Mouse (Mus musculus) liver, adult 2 months (tissue): ENCODE measurements at regions not wholly inside any gene's neighbourhood (a gene's known extent, or its start where the extent isn't known, plus 50 kb on each side); places are given as distances from the start of the nearest gene placed in this dataset.
A peak's percentile ranks its signal among the peaks of the same experiment; 100 is the strongest.
"Not testable (repeated sequence)": the region's sequence is repeated elsewhere in the genome, so short reads cannot be mapped to it uniquely, and the experiment has no call there.

Experiments used
- DNase-seq: peaks from one replicate; pipeline ENCODE4 v3.0.0-alpha.2; 2011; ENCODE audit warnings: low read depth, low spot score; ENCODE audit errors: extremely low read depth
- H3K27ac ChIP-seq: fragments of 200-500 bp; replicated peaks from 2 replicates; pipeline ENCODE4 v1.5.1; 2012; ENCODE audit warnings: low read depth, mild to moderate bottlenecking, control low read depth, inconsistent platforms, low read length; ENCODE audit not compliant: insufficient read depth
- H3K27me3 ChIP-seq: fragments of 200-500 bp; 2 replicates; pipeline ENCODE4 v1.6.1; 2012; ENCODE audit warnings: mild to moderate bottlenecking, moderate library complexity, low read length, inconsistent platforms; ENCODE audit not compliant: control insufficient read depth, insufficient read depth
- H3K36me3 ChIP-seq: fragments of 200-500 bp; 2 replicates; pipeline ENCODE4 v1.6.1; 2012; ENCODE audit warnings: low read length, inconsistent platforms; ENCODE audit not compliant: control insufficient read depth, insufficient read depth
- H3K4me1 ChIP-seq: fragments of 200-500 bp; 2 replicates; pipeline ENCODE4 v1.6.1; 2011; ENCODE audit warnings: low read length; ENCODE audit not compliant: control insufficient read depth, insufficient read depth
- H3K4me3 ChIP-seq: fragments of 200-500 bp; 2 replicates; pipeline ENCODE4 v1.5.1; 2011; ENCODE audit warnings: low read depth, mild to moderate bottlenecking, control low read depth, low read length, moderate library complexity; ENCODE audit not compliant: insufficient read depth
- H3K79me2 ChIP-seq: fragments of 200-500 bp; 2 replicates; pipeline ENCODE4 v1.6.1; 2012; ENCODE audit warnings: inconsistent platforms, mild to moderate bottlenecking, low read length, moderate library complexity; ENCODE audit not compliant: control insufficient read depth, insufficient read depth
- H3K9ac ChIP-seq: fragments of 200-500 bp; 2 replicates; pipeline ENCODE4 v1.6.1; 2012; ENCODE audit warnings: low read depth, mild to moderate bottlenecking, control low read depth, inconsistent platforms, low read length
- CTCF ChIP-seq: fragments of 200-500 bp; IDR thresholded peaks from 2 replicates; pipeline ENCODE4 v1.5.1; 2011; ENCODE audit warnings: low read depth, low read length, control low read depth
- POLR2A ChIP-seq: fragments of 200-500 bp; IDR thresholded peaks from 2 replicates; pipeline ENCODE4 v1.6.1; 2011; ENCODE audit warnings: low read length, control low read depth; ENCODE audit not compliant: insufficient read depth; ENCODE audit errors: extremely low read depth
- WGBS: fragments of 180-500 bp; shearing (Covaris S2); methylation state at CpG from one replicate; pipeline ENCODE4 v1.1.7; 2018; 5-methylcytosine and 5-hydroxymethylcytosine counted together

DNA sequence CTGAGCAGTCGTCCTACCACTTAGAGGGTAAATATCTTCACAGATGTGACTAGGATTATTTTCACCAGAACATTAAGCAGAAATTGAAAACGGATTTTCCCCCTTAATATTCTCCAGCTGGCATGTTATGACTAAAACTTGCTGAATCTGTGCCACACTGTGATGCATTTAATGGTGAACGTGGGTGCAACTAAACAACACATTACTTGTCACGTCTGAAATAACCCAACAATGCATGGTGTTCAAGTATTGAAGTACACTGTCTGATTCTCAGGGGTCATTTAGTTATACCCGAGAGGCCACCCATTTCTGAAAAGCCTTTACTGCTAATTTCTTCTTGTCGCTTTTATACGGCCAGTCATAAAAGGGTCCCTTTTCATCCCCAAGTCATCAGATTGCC lies 226.5 kb downstream of the Ppp1r3a start:
- Histone ChIP-seq H3K9ac (no peak overlapping the region), H3K4me1 (no peaks in the 10 kb centered on the region), H3K4me3 (no peak overlapping the region), H3K27ac (no peak overlapping the region), H3K36me3 (no peaks in the 10 kb centered on the region), H3K27me3 (no peaks in the 10 kb centered on the region), H3K79me2 (no peaks in the 10 kb centered on the region)
- TF ChIP-seq POLR2A, result no peak
- no peak for TF ChIP-seq CTCF
- DNase-seq, result no peak
- 72% methylated on average over 7 of the region's 7 CpGs for WGBS

DNA sequence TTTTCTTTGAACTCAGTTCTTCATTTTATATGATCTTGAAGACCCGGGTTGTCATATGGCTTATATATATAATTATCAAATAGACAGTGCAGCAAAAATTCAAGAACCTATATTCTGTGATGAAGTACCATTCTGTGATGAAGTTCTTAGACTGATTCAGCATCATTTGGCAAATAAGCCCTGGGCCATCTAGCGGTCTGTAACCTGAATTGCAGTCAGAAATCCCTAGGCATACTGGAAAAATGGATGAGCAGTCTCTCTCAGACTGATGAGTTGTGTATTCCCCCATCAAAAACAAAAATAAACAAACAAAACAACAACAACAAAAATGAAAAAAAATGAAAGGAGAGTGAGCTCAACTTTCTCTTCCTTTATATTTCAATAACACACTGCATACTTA lies 232.3 kb downstream of the Ppp1r3a start:
- Histone ChIP-seq H3K4me1 (no peaks in the 10 kb centered on the region), H3K36me3 (no peaks in the 10 kb centered on the region), H3K4me3 (no peak overlapping the region), H3K9ac (no peak overlapping the region), H3K27me3 (no peaks in the 10 kb centered on the region), H3K27ac (no peak overlapping the region), H3K79me2 (no peaks in the 10 kb centered on the region)
- peak; percentile 8 for DNase-seq
- TF ChIP-seq POLR2A (no peak), CTCF (peak; percentile 51)
- WGBS, result 10% methylated on average over 2 of the region's 2 CpGs

DNA sequence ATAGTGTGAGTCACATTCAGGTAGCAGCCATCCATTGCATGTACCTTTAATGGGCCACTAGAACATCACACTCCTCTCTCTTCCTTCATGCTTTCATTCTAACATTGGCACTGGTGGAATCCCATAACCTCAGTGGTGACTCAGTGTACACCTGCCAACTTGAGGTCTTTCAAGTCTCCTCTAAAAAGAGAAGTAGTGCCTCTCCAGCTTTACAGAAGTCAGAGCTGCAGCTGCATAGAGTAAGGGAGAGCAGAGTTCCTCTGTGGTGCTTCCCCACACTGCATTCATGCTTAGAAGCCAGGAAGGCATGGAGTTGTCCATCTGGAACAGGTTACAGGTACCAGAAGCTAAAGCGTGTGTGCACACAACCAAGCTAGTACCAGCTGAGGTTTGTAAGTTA lies 233.8 kb downstream of the Ppp1r3a start:
- 74% methylated on average over 1 of the region's 1 CpGs for WGBS

DNA sequence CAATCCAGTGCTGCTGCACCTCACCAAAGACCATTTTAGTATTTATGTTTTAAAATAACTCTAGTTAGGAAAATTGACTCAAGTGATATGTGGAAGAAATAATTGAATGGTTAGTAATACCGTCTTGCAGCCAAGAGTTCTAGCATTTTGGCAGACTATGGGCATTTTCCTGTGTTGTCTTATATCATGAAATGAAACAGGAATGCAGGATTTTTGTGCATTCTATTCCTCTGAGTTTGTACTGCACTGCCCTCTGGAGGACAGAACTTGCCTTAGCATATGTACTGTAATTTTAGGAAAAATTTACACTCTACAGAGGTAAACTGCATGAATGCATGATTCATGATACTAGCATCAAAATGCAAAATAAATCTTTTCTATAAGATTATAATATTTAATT lies 250.9 kb downstream of the Ppp1r3a start:
- no peaks in the 10 kb centered on the region for H3K36me3 ChIP-seq
- H3K79me2 ChIP-seq, result no peaks in the 10 kb centered on the region
- no peaks in the 10 kb centered on the region for H3K27me3 ChIP-seq
- no peak overlapping the region for H3K27ac ChIP-seq
- no peak for TF ChIP-seq POLR2A
- no peak; the same call in 1 of the 2 replicates for TF ChIP-seq CTCF
- H3K9ac ChIP-seq, result no peak overlapping the region
- peak; percentile 32 for DNase-seq
- H3K4me3 ChIP-seq, result no peak overlapping the region
- no peaks in the 10 kb centered on the region for H3K4me1 ChIP-seq
- 48% methylated on average over 1 of the region's 1 CpGs for WGBS

More for the DNA sequence above, 233.8 kb downstream of the Ppp1r3a start:
- Histone ChIP-seq H3K27me3 (no peaks in the 10 kb centered on the region), H3K9ac (no peak overlapping the region), H3K79me2 (no peaks in the 10 kb centered on the region), H3K27ac (no peak overlapping the region), H3K4me1 (no peaks in the 10 kb centered on the region), H3K4me3 (no peak overlapping the region), H3K36me3 (no peaks in the 10 kb centered on the region)
- DNase-seq, result no peak
- no peak for TF ChIP-seq POLR2A

DNA sequence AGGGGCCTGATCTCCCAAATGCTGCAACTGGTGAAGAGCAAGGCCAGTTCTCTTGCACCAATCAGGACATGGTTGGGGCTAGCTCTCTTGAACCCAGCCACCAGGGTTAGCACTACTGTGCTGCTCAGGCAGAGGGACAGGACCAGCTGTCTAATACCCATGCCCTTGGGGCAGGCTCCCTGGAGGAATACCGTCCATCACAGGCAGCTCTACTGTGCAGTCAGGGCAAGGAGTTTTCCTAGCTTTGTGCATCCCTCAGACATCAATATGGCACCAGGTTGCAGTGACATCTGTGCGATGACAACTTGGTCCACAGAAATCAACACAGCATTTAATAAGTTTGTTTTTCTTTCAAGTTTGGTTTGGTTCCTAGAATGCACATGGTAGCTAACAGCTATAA lies 254.4 kb downstream of the Ppp1r3a start:
- WGBS, result 85% methylated on average over 2 of the region's 2 CpGs

DNA sequence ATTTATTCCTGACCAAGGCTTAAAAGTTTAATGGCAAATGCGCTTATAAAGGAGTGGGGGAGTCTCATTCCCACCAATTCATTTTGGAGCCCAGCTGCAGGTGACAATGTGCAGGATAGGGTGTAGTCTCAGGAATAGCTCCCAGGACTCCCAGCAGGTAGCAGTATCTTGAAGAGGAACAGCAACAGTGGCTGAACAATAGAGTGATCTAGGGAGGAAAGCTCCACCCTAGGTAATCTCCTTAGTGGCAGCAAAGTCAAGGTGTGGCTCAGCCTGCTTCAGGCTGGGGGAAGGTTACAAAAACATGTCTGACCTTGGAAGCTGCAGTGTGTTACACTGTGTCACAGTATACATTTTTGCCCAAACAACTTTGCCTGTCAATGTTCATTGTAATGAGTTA lies 255.2 kb downstream of the Ppp1r3a start:
- not testable (repeated sequence) for H3K4me3 ChIP-seq, H3K36me3 ChIP-seq, H3K27ac ChIP-seq, H3K9ac ChIP-seq, H3K27me3 ChIP-seq, H3K79me2 ChIP-seq, DNase-seq, H3K4me1 ChIP-seq
- WGBS, result 57% methylated on average over 1 of the region's 1 CpGs

More for the DNA sequence above, 254.4 kb downstream of the Ppp1r3a start:
- Histone ChIP-seq H3K27me3 (no peaks in the 10 kb centered on the region), H3K79me2 (no peaks in the 10 kb centered on the region), H3K36me3 (no peaks in the 10 kb centered on the region), H3K9ac (no peak overlapping the region), H3K27ac (no peak overlapping the region), H3K4me3 (no peak overlapping the region), H3K4me1 (no peaks in the 10 kb centered on the region)
- TF ChIP-seq CTCF (no peak), POLR2A (no peak)
- no peak for DNase-seq

DNA sequence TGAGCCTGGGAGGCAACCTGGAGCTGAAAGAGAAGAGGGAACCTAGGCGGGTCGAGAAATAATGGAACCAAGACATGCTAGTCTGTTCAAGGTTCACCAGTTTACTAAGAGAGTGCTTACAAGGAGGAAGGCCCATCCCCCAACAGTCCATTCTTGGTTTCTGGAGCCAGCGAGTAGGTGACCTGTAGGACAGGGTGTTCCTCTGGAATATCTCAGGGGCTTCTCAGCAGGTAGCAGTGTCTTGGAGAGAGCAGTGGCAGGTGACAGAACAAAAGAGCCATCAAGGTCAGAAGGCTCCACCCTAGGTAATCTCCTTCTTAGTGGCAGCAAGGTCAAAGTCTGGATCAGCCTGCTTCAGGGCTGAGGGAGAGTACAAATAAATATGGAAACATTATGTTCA lies 268.4 kb downstream of the Ppp1r3a start:
- not testable (repeated sequence) for H3K4me1 ChIP-seq, H3K79me2 ChIP-seq, H3K36me3 ChIP-seq, H3K9ac ChIP-seq, H3K27ac ChIP-seq, H3K27me3 ChIP-seq, DNase-seq, H3K4me3 ChIP-seq
- WGBS, result 66% methylated on average over 3 of the region's 3 CpGs
